Mouse (Mus musculus): Measurements from ENCODE around the gene Mcm9.

Gene Mcm9

GRCm38 (mm10) chr10:53568531-53568930 is 61.7 kb downstream of the Mcm9 start:
- no peak for DNase-seq

- DNase-seq = no peak
Measured at GRCm38 (mm10) chr10:53565538-53565937, 64.7 kb downstream of the Mcm9 start.

GRCm38 (mm10) chr10:53562001-53562400 is 68.2 kb downstream of the Mcm9 start:
- DNase-seq = no peak

GRCm38 (mm10) chr10:53537596-53537995 is 92.6 kb downstream of the Mcm9 start:
- DNase-seq = no peak

GRCm38 (mm10) chr10:53532297-53532696 is 97.9 kb downstream of the Mcm9 start:
- DNase-seq = no peak

GRCm38 (mm10) chr10:53527838-53528773 is 102.1 kb downstream of the Mcm9 start:
- peak; percentile 69 for DNase-seq

- DNase-seq = no peak
Measured at GRCm38 (mm10) chr10:53527344-53527743, 102.9 kb downstream of the Mcm9 start.

- no peak for DNase-seq
Measured at GRCm38 (mm10) chr10:53526350-53526749, 103.9 kb downstream of the Mcm9 start.

GRCm38 (mm10) chr10:53525265-53525976 is 104.8 kb downstream of the Mcm9 start:
- no peak for DNase-seq

- no peak for DNase-seq
Measured at GRCm38 (mm10) chr10:53519068-53519954, 110.9 kb downstream of the Mcm9 start.

- DNase-seq = no peak
Measured at GRCm38 (mm10) chr10:53518599-53518913, 111.7 kb downstream of the Mcm9 start.

GRCm38 (mm10) chr10:53517770-53518598 is 112.3 kb downstream of the Mcm9 start:
- DNase-seq = no peak

- no peak for DNase-seq
Measured at GRCm38 (mm10) chr10:53512491-53512890, 117.7 kb downstream of the Mcm9 start.

GRCm38 (mm10) chr10:53509158-53509773 is 121.0 kb downstream of the Mcm9 start:
- peak; percentile 57 for DNase-seq

- DNase-seq = no peak
Measured at GRCm38 (mm10) chr10:53508676-53509075, 121.6 kb downstream of the Mcm9 start.

GRCm38 (mm10) chr10:53505526-53505925 is 124.7 kb downstream of the Mcm9 start:
- DNase-seq = no peak

- DNase-seq = no peak
Measured at GRCm38 (mm10) chr10:53505069-53505468, 125.2 kb downstream of the Mcm9 start.

GRCm38 (mm10) chr10:53502875-53503816 is 127.1 kb downstream of the Mcm9 start:
- DNase-seq = peak; percentile 16

GRCm38 (mm10) chr10:53502471-53502870 is 127.8 kb downstream of the Mcm9 start:
- DNase-seq = no peak

- no peak for DNase-seq
Measured at GRCm38 (mm10) chr10:53499518-53499917, 130.7 kb downstream of the Mcm9 start.

Data from right cerebral cortex, postnatal 25 days (tissue).